Mouse (Mus musculus): ENCODE measurements around the gene Oaz3. TPM values are rescaled to one million over a fixed set of nuclear protein-coding genes. Genes with fewer than 3 reads are reported as not detected.

Oaz3 gene
- total RNA-seq (2014; rRNA removed) (not detected in 2 replicates), polyA plus RNA-seq (2015; fragmentation: Nextera tagmentation; extraction: Ambion mirVana) (0.34 and 0.85 TPM in 2 replicates)

DNA sequence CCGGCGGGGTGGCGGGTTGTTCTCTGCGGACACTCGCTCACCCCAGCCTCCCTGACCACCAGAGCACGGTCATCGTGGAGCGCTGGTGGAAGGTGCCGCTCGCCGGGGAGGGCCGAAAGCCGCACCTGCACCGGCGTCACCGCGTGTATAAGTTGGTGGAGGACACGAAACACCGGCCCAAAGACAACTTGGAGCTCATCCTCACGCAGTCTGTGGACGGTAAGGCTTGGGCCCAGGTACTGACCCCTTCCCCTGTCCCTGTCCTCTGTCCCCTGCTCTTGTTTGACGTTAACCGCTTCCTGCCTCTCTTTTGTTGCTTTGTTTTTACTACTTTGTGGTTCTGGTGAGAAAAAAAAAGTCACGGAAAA, at the start of gene Oaz3:
Oaz3 (minus strand) TSS at position 319 of the 368 bp plus-strand sequence.
- Histone ChIP-seq H3K4me1 (ENCODE audit: insufficient read depth) (no peaks in the 10 kb centered on the region), H3K27ac (ENCODE audit: low read depth, low read length) (peak within 1 kb of the TSS; percentile 70), H3K36me3 (ENCODE audit: insufficient read depth) (peaks cover 35% of the 10 kb centered on the region), H3K9ac (peak within 1 kb of the TSS; percentile 92), H3K4me3 (ENCODE audit: low read depth, low read length) (peak within 1 kb of the TSS; percentile 96), H3K9me3 (ENCODE audit: low read length) (no peaks in the 10 kb centered on the region), H3K4me2 (ENCODE audit: low read depth) (peak within 1 kb of the TSS; percentile 92), H3K27me3 (ENCODE audit: insufficient read depth, low read length) (no peaks in the 10 kb centered on the region)
- DNase-seq (no peak), ATAC-seq (peak; percentile 44; the same call in 1 of the 2 replicates)
- WGBS: under 1% methylated on average over 24 of the region's 24 CpGs
- TF ChIP-seq CTCF (IDR thresholded peaks at IDR 0.05; ENCODE audit: low read depth): no peak

DNA sequence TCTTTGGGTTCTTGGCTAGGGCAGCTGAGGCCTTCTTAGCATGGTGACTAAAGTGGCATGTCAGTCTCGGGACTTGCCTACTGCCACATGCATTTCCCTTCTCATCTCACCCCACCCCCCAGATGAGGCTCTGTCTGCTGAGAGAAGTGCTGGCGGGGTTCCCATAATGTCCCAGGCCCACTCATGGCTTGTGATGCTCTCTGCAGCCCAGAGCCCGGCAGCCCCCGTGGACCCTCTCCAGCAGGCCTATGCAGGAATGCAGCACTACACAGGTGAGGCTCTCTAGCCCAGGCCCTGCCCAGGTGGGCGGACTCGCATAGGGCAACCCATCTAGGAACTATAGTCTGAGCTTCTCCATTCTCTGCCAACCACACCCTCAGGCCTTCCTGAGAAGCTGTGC, 43.9 kb upstream of the Oaz3 start:
- Histone ChIP-seq H3K4me3 (ENCODE audit: low read depth, low read length) (no peak overlapping the region), H3K4me2 (ENCODE audit: low read depth) (no peak overlapping the region), H3K9me3 (ENCODE audit: low read length) (no peaks in the 10 kb centered on the region), H3K9ac (no peak overlapping the region), H3K36me3 (ENCODE audit: insufficient read depth) (peaks cover 66% of the 10 kb centered on the region), H3K27me3 (ENCODE audit: insufficient read depth, low read length) (no peaks in the 10 kb centered on the region), H3K27ac (ENCODE audit: low read depth, low read length) (no peak overlapping the region), H3K4me1 (ENCODE audit: insufficient read depth) (peaks cover 29% of the 10 kb centered on the region)
- ATAC-seq (no peak), DNase-seq (no peak)
- TF ChIP-seq CTCF (IDR thresholded peaks at IDR 0.05; ENCODE audit: low read depth): no peak
- 59% methylated on average over 6 of the region's 6 CpGs for WGBS

DNA sequence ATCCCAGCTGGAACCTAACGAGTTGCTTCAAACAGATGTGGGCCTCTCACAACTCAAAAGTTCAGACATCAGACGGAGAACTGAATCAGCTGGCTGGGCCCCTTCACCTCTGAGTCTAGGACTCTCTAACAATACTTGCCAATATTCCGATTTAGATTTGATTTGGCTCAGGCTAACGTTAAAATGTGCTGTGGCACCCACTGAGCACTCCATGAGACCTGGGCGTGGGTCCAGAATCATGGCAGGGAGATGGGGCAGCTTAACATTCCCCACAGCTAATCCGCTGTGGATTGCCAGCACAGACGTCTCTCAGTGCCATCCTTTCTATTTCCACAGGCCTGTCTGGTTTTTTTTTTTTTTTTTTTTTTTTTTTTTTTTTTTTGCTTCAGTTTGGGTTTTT, 42.2 kb upstream of the Oaz3 start:
- peaks cover 65% of the 10 kb centered on the region for H3K36me3 ChIP-seq (ENCODE audit: insufficient read depth)
- no peaks in the 10 kb centered on the region for H3K9me3 ChIP-seq (ENCODE audit: low read length)
- peak overlapping the region; percentile 90 for H3K27ac ChIP-seq (ENCODE audit: low read depth, low read length)
- no peak for TF ChIP-seq CTCF (IDR thresholded peaks at IDR 0.05; ENCODE audit: low read depth)
- H3K4me3 ChIP-seq (ENCODE audit: low read depth, low read length): no peak overlapping the region
- ATAC-seq (peak; percentile 8; the same call in 1 of the 2 replicates), DNase-seq (peak; percentile 66)
- no peak overlapping the region for H3K4me2 ChIP-seq (ENCODE audit: low read depth)
- 29% methylated on average over 7 of the region's 7 CpGs for WGBS
- H3K4me1 ChIP-seq (ENCODE audit: insufficient read depth): peaks cover 31% of the 10 kb centered on the region
- H3K27me3 ChIP-seq (ENCODE audit: insufficient read depth, low read length): no peaks in the 10 kb centered on the region
- peak overlapping the region; percentile 1; the same call in 1 of the 2 replicates for H3K9ac ChIP-seq

DNA sequence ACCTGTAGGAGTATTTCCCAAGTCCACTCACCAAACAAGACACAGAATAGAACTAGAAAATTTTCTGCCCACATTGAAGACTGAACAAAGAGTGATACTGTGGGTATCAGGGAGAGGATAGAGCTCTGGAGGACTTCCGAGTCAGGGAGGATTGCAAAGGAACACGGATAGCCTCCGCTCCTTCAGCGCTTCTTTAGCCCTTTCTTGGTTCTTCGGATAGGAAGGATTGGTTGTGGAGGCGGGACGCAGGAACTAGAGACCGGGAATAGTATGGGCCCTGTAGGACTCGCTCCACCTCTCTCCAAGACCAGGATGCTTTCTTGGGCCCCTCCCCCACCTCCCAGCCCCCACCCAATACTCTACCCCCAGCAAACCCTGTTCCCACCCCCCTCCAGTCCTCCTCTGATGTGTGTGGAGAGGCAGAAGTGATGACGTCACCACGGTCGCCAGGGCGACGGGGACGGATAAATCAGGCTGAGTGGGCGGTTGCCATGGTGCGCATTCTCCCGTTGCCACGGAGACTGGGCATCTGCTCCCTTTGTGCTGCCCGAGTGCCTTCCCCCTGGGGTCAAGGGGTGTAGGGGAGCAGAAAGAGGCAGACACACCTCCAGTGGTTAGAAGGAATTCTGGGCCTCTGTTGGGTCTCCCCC, 40.2 kb upstream of the Oaz3 start:
- Histone ChIP-seq H3K9ac (peak overlapping the region; percentile 29; the same call in 1 of the 2 replicates), H3K4me2 (ENCODE audit: low read depth) (peak overlapping the region; percentile 44), H3K4me3 (ENCODE audit: low read depth, low read length) (peak overlapping the region; percentile 13; the same call in 1 of the 2 replicates), H3K27me3 (ENCODE audit: insufficient read depth, low read length) (no peaks in the 10 kb centered on the region), H3K9me3 (ENCODE audit: low read length) (no peaks in the 10 kb centered on the region), H3K27ac (ENCODE audit: low read depth, low read length) (peak overlapping the region; percentile 90), H3K4me1 (ENCODE audit: insufficient read depth) (peaks cover 36% of the 10 kb centered on the region), H3K36me3 (ENCODE audit: insufficient read depth) (peaks cover 53% of the 10 kb centered on the region)
- ATAC-seq (peak; percentile 92), DNase-seq (peak; percentile 96)
- WGBS: 5% methylated on average over 20 of the region's 20 CpGs
- no peak for TF ChIP-seq CTCF (IDR thresholded peaks at IDR 0.05; ENCODE audit: low read depth)

DNA sequence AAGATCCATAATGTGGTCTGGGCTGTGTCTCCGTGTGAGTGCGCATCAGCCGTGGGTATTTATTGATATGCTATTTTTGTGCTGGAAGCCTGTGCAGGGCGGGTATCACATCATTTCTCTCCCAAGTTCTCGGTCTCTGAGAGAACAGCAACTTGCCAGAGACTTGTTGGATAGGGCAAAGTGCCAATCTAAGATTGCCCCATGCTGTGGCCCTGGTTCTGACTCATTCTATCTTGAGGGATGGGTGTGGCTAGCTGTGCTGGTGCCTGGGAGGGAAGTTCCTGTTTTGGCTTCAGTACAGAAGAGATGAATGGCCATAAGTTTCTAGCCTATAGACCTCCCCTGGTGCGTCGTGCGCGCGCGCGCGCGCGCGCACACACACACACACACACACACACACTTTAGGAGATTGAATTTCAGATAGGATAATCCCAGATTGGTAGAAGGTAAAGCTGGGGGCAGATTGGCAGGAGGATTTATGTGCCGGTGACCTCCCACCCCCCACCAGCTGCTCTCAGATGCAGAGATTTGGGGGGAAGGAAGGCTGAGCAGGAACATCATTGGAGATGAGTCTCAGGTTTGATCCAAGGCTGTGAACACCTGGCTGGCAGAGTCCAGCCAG, 39.2 kb upstream of the Oaz3 start:
- 85% methylated on average over 17 of the region's 17 CpGs for WGBS
- no peak overlapping the region for H3K9ac ChIP-seq
- DNase-seq (no peak), ATAC-seq (no peak)
- no peak for TF ChIP-seq CTCF (IDR thresholded peaks at IDR 0.05; ENCODE audit: low read depth)
- peak overlapping the region; percentile 90 for H3K27ac ChIP-seq (ENCODE audit: low read depth, low read length)
- peaks cover 44% of the 10 kb centered on the region for H3K36me3 ChIP-seq (ENCODE audit: insufficient read depth)
- 0 out of 2 replicates have a peak overlapping the region, but pooled peaks have one; percentile 44 for H3K4me2 ChIP-seq (ENCODE audit: low read depth)
- no peak overlapping the region for H3K4me3 ChIP-seq (ENCODE audit: low read depth, low read length)
- H3K27me3 ChIP-seq (ENCODE audit: insufficient read depth, low read length): no peaks in the 10 kb centered on the region
- peaks cover 36% of the 10 kb centered on the region for H3K4me1 ChIP-seq (ENCODE audit: insufficient read depth)
- H3K9me3 ChIP-seq (ENCODE audit: low read length): no peaks in the 10 kb centered on the region

DNA sequence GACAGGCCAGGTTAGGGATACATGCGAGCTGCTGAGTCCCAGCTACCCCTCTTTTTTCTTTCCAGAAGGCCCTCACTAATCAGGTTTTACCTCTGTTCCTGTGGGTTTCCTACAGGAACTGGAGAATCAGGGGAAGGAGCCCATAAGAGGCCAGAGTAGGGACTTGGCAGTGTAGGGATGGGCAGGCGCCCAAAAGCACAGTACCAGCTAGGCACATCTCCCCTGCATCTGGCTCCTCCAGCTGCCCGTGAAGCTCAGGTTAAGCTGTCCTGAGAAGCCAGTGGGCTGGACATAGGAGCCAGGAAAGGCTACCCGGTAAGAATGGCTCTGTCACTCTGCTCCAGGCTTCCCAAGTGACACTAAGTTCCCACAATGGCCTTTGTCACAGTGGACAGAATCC, 37.7 kb upstream of the Oaz3 start:
- peaks cover 43% of the 10 kb centered on the region for H3K4me1 ChIP-seq (ENCODE audit: insufficient read depth)
- H3K4me3 ChIP-seq (ENCODE audit: low read depth, low read length): no peak overlapping the region
- TF ChIP-seq CTCF (IDR thresholded peaks at IDR 0.05; ENCODE audit: low read depth): no peak
- peaks cover 29% of the 10 kb centered on the region for H3K36me3 ChIP-seq (ENCODE audit: insufficient read depth)
- H3K9me3 ChIP-seq (ENCODE audit: low read length): no peaks in the 10 kb centered on the region
- WGBS: 65% methylated on average over 4 of the region's 4 CpGs
- DNase-seq (no peak), ATAC-seq (no peak)
- no peaks in the 10 kb centered on the region for H3K27me3 ChIP-seq (ENCODE audit: insufficient read depth, low read length)
- no peak overlapping the region for H3K4me2 ChIP-seq (ENCODE audit: low read depth)
- no peak overlapping the region; the same call in 1 of the 2 replicates for H3K9ac ChIP-seq
- no peak overlapping the region for H3K27ac ChIP-seq (ENCODE audit: low read depth, low read length)

DNA sequence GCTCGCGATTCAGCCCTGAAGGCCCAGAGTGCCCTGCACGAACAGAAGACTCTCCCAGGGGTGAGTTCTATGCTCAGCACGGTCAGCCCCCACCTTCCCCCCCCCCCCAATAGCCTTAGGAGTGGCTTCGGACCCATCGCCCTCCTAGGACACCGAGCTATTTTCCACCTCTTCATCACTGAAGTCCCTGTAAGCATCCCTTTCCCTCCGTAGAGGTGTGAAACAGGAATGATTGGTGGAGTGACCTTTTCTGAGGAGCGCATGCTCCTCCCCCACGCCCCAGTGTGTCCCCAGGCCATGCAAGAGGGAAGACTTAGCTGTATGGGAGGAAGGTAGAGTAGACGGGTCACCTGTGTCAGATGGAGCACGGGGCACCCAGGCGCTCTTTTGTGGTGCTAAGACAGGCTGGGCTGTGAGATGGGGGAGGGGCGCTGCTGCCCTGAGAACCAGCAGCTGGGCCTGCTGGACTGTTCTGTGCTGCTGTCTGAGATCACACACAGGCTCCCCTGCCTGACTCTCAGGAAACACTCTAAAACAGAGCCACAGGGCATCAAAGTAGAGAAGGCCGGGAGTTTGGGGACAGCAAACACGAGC, 36.7 kb upstream of the Oaz3 start, which contains the start of gene Riiad1:
Riiad1 (minus strand) TSS at position 51 of the 594 bp plus-strand sequence.
- TF ChIP-seq CTCF (IDR thresholded peaks at IDR 0.05; ENCODE audit: low read depth): no peak
- H3K4me1 ChIP-seq (ENCODE audit: insufficient read depth): peaks cover 38% of the 10 kb centered on the region
- H3K9ac ChIP-seq: peak within 1 kb of the TSS; percentile 97
- H3K36me3 ChIP-seq (ENCODE audit: insufficient read depth): peaks cover 20% of the 10 kb centered on the region
- 21% methylated on average over 16 of the region's 16 CpGs for WGBS
- peak within 1 kb of the TSS; percentile 93 for H3K4me2 ChIP-seq (ENCODE audit: low read depth)
- H3K4me3 ChIP-seq (ENCODE audit: low read depth, low read length): peak within 1 kb of the TSS; percentile 80
- H3K27ac ChIP-seq (ENCODE audit: low read depth, low read length): peak within 1 kb of the TSS; percentile 95
- no peak for DNase-seq
- no peaks in the 10 kb centered on the region for H3K27me3 ChIP-seq (ENCODE audit: insufficient read depth, low read length)
- no peak for ATAC-seq
- H3K9me3 ChIP-seq (ENCODE audit: low read length): no peaks in the 10 kb centered on the region
